Comparison of ENCODE assay signal across 9 mouse cellular contexts in the genomic region with DNA sequence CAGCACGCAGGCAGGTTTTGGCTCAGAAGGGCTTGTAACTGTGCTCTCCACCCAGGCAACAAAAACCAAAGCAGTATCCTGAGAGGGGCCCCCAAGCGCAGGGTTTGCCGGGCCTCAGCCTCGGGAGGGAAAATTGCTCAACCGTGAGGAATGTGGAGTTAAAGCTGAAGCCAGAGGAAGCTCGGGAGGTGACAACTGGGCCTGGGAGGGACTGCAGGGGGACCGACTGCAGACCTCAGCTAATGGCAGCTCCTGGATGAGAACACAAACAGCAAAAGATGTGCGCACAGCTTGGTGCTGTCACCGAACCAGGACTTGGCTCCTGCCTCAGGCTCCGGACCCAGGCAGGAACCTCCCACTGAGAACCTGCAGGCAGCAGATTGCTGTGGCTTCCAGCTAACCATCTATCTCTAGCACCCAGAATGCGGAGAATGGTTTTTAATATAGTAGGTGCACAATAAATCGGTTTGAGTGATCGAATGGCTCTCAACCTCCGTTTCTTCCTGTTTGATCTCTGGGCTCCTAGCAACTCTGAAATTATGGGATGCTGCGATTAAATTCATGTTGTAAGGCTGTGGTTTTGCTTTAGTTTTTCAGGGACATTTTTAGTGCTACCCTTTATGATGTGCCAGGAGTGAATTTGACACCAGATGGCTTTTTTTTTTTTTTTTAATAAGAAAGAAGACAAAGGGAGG. TPM values are rescaled to one million over a fixed set of nuclear protein-coding genes. Genes with fewer than 3 reads are reported as not detected.
DNase-seq lines count a peak whose midpoint lies in the region; ATAC-seq and TF ChIP-seq lines count a peak whose summit lies in the region.
"Had no signal": no experiment of that assay in that cellular context is flagged by ENCODE, and none has a peak within 500 bp of the region (broad histone marks: within the 10 kb centered on the region; RNA-seq: fewer than 3 reads in every experiment).

No protein-coding gene starts in this region.

- peak overlapping the region; percentile 11; the same call in 1 of the 2 replicates for H3K4me2 ChIP-seq in embryonic facial prominence, embryonic 12.5 days (replicated peaks)
- no peak overlapping the region for H3K4me2 ChIP-seq in heart, embryonic 15.5 days
- H3K4me2 ChIP-seq in lung, embryonic 15.5 days: peak overlapping the region; percentile 29

- DNase-seq in adrenal gland, adult 8-10 months: peak; percentile 49
- peak; percentile 74 for DNase-seq in kidney, postnatal 10 days
- DNase-seq in urinary bladder, postnatal 25 days (ENCODE audit: low spot score): peak; percentile 48
- no peak for DNase-seq in c-Kit-positive CD71-positive TER-119-positive erythroid progenitor cells, embryonic 14.5 days (ENCODE audit: low spot score)

- H3K4me1 ChIP-seq in E14TG2a.4 (replicated peaks; ENCODE audit: low read depth, low read length): peaks cover 76% of the 10 kb centered on the region
- H3K4me1 ChIP-seq in embryonic facial prominence, embryonic 12.5 days: peaks cover 26% of the 10 kb centered on the region
- H3K4me1 ChIP-seq in heart, embryonic 15.5 days (replicated peaks): peaks cover 24% of the 10 kb centered on the region
- peaks cover 30% of the 10 kb centered on the region for H3K4me1 ChIP-seq in lung, embryonic 15.5 days

- no peak overlapping the region for H3K9ac ChIP-seq in embryonic facial prominence, embryonic 12.5 days
- H3K9ac ChIP-seq in heart, embryonic 15.5 days: no peak overlapping the region
- no peak overlapping the region for H3K9ac ChIP-seq in lung, embryonic 15.5 days

- no peak for ATAC-seq in embryonic facial prominence, embryonic 12.5 days (ENCODE audit: insufficient number of reproducible peaks, insufficient read depth, low FRiP score, low TSS enrichment)
- ATAC-seq in heart, embryonic 15.5 days (replicated peaks; ENCODE audit: insufficient number of reproducible peaks, insufficient read depth, low FRiP score, low read depth): peak; percentile 48
- peak; percentile 78 for ATAC-seq in lung, embryonic 15.5 days (ENCODE audit: borderline replicate concordance, extremely low read depth, low FRiP score, low TSS enrichment)

- WGBS in embryonic facial prominence, embryonic 12.5 days: 28% methylated on average over 15 of the region's 15 CpGs
- 27% methylated on average over 15 of the region's 15 CpGs for WGBS in heart, embryonic 15.5 days
- WGBS in lung, embryonic 15.5 days: 21% methylated on average over 15 of the region's 15 CpGs

- H3K4me3 ChIP-seq in E14TG2a.4 (replicated peaks; ENCODE audit: low read length): peak overlapping the region; percentile 66
- no peak overlapping the region for H3K4me3 ChIP-seq in embryonic facial prominence, embryonic 12.5 days
- H3K4me3 ChIP-seq in heart, embryonic 15.5 days: no peak overlapping the region
- H3K4me3 ChIP-seq in lung, embryonic 15.5 days: 0 out of 2 replicates have a peak overlapping the region, but pooled peaks have one; percentile 1

- peak overlapping the region; percentile 83 for H3K27ac ChIP-seq in embryonic facial prominence, embryonic 12.5 days
- peak overlapping the region; percentile 83 for H3K27ac ChIP-seq in heart, embryonic 15.5 days
- peak overlapping the region; percentile 89 for H3K27ac ChIP-seq in lung, embryonic 15.5 days
- H3K27ac ChIP-seq: macrophage had no signal

- no peaks in the 10 kb centered on the region for H3K36me3 ChIP-seq in E14TG2a.4 (ENCODE audit: insufficient read depth, low read length)
- H3K36me3 ChIP-seq in embryonic facial prominence, embryonic 12.5 days: no peaks in the 10 kb centered on the region
- H3K36me3 ChIP-seq in heart, embryonic 15.5 days: no peaks in the 10 kb centered on the region
- no peaks in the 10 kb centered on the region for H3K36me3 ChIP-seq in lung, embryonic 15.5 days

- H3K27me3 ChIP-seq in E14TG2a.4 (ENCODE audit: insufficient read depth, low read length): peaks cover 7% of the 10 kb centered on the region; the same call in 1 of the 2 replicates
- no peaks in the 10 kb centered on the region for H3K27me3 ChIP-seq in embryonic facial prominence, embryonic 12.5 days
- H3K27me3 ChIP-seq in heart, embryonic 15.5 days: no peaks in the 10 kb centered on the region
- no peaks in the 10 kb centered on the region for H3K27me3 ChIP-seq in lung, embryonic 15.5 days

- no peaks in the 10 kb centered on the region for H3K9me3 ChIP-seq in E14TG2a.4 (ENCODE audit: low read length)
- no peaks in the 10 kb centered on the region for H3K9me3 ChIP-seq in embryonic facial prominence, embryonic 12.5 days
- H3K9me3 ChIP-seq in heart, embryonic 15.5 days (replicated peaks): no peaks in the 10 kb centered on the region
- no peaks in the 10 kb centered on the region for H3K9me3 ChIP-seq in lung, embryonic 15.5 days

- TF ChIP-seq CTCF in E14TG2a.4 (conservative IDR thresholded peaks at IDR 0.05; ENCODE audit: low read length): no peak

RNA-seq across cellular contexts. Expression of gene Ctdsp2, which starts 16.1 kb away (rescaled TPM):
- total RNA-seq in adrenal gland, adult 8-10 months (2022): 100 to 1,000 TPM; 140 to 170 (median 157) TPM
- polyA plus RNA-seq in embryonic facial prominence, embryonic 12.5 days (2016; fragmentation: Nextera tagmentation; extraction: Ambion mirVana): 85.1 and 91.0 TPM in 2 replicates
- 35.0 and 47.8 TPM in 2 replicates for polyA plus RNA-seq in heart, embryonic 15.5 days (2015; fragmentation: Nextera tagmentation; extraction: Ambion mirVana)
- 68.6 and 73.1 TPM in 2 replicates for polyA plus RNA-seq in lung, embryonic 15.5 days (2015; fragmentation: Nextera tagmentation; extraction: Ambion mirVana)

RNA-seq across cellular contexts. Expression of gene Avil, which starts 38.1 kb away (rescaled TPM):
- total RNA-seq in adrenal gland, adult 8-10 months (2022): 1 to 10 TPM; 1.6 to 2.4 (median 2.0) TPM
- 3.3 and 3.9 TPM in 2 replicates for polyA plus RNA-seq in embryonic facial prominence, embryonic 12.5 days (2016; fragmentation: Nextera tagmentation; extraction: Ambion mirVana)
- polyA plus RNA-seq in heart, embryonic 15.5 days (2015; fragmentation: Nextera tagmentation; extraction: Ambion mirVana): 0.23 and 0.55 TPM in 2 replicates
- polyA plus RNA-seq in lung, embryonic 15.5 days (2015; fragmentation: Nextera tagmentation; extraction: Ambion mirVana): 0.25 and 0.39 TPM in 2 replicates
- polyA plus RNA-seq: macrophage had no signal

Comparison
In these comparisons a context has a peak if more than half of its experiments do, and no peak if none do; other contexts are left out.
1. H3K4me3 ChIP-seq: peak in E14TG2a.4 (single experiment) and lung, embryonic 15.5 days (single experiment); none in embryonic facial prominence, embryonic 12.5 days (single experiment) and heart, embryonic 15.5 days (single experiment).
2. Peak in every context shown above with its lines, with median percentiles within 50 percentile points of each other: H3K27ac ChIP-seq.